Mouse (Mus musculus) kidney, postnatal 10 days (tissue): ENCODE measurements at regions not wholly inside any gene's neighbourhood (a gene's known extent, or its start where the extent isn't known, plus 50 kb on each side); places are given as distances from the start of the nearest gene placed in this dataset.

ENCODE experiments used
- DNase-seq: peaks from one replicate; pipeline ENCODE4 v3.0.0; 2021; ENCODE audit warnings: mixed read lengths

GRCm38 (mm10) chr8:4411126-4411525, 81.7 kb upstream of the Cers4 start:
- no peak for DNase-seq

- no peak for DNase-seq
Measured at GRCm38 (mm10) chr8:4411836-4412235, 81.0 kb upstream of the Cers4 start.

- peak; percentile 35 for DNase-seq
Measured at GRCm38 (mm10) chr8:4413206-4413605, 79.6 kb upstream of the Cers4 start.

- peak; percentile 12 for DNase-seq
Measured at GRCm38 (mm10) chr8:4413764-4414163, 79.1 kb upstream of the Cers4 start.

- DNase-seq, result no peak
Measured at GRCm38 (mm10) chr8:4417141-4417540, 75.7 kb upstream of the Cers4 start.

- DNase-seq, result no peak
Measured at GRCm38 (mm10) chr8:4433161-4433560, 59.7 kb upstream of the Cers4 start.

GRCm38 (mm10) chr8:4436546-4436945, 56.3 kb upstream of the Cers4 start:
- no peak for DNase-seq
